Mouse (Mus musculus) lung, postnatal 0 days (tissue): Measurements from ENCODE around the gene Pbx3.

Experiments
- CTCF ChIP-seq: IDR thresholded peaks from 2 replicates; pipeline ENCODE4 v1.5.1; 2016; ENCODE audit warnings: antibody characterized with exemption, mild to moderate bottlenecking
- EP300 ChIP-seq: IDR thresholded peaks from 2 replicates; pipeline ENCODE4 v1.6.1; 2016; ENCODE audit warnings: antibody characterized with exemption, mild to moderate bottlenecking, control low read depth

GRCm38 (mm10) chr2:34221477-34221876, 151.5 kb downstream of the Pbx3 start:
- TF ChIP-seq CTCF = no peak
- no peak for TF ChIP-seq EP300
